Mouse (Mus musculus) hindbrain, embryonic 10.5 days (tissue): ENCODE results near the gene Cdx2. TPM values are rescaled to one million over a fixed set of nuclear protein-coding genes. Genes with fewer than 3 reads are reported as not detected.
A peak's percentile ranks its signal among the peaks of the same experiment; 100 is the strongest.

Experiments
- DNase-seq: peaks from one replicate; pipeline ENCODE4 v3.0.0-alpha.2; 2017; ENCODE audit warnings: low spot score
- H3K27ac ChIP-seq: fragments of 300-500 bp; sonication (generic); 2 replicates; pipeline ENCODE4 v1.5.1; 2016; ENCODE audit warnings: mild to moderate bottlenecking, moderate library complexity
- H3K27me3 ChIP-seq: fragments of 300-500 bp; sonication (generic); 2 replicates; pipeline ENCODE4 v1.6.1; 2016; ENCODE audit warnings: mild to moderate bottlenecking; ENCODE audit not compliant: poor library complexity, insufficient read depth, severe bottlenecking
- H3K36me3 ChIP-seq: fragments of 300-500 bp; sonication (generic); 2 replicates; pipeline ENCODE4 v1.6.1; 2016; ENCODE audit warnings: mild to moderate bottlenecking, moderate library complexity
- H3K4me1 ChIP-seq: fragments of 300-500 bp; sonication (generic); replicated peaks from 2 replicates; pipeline ENCODE4 v1.6.1; 2016; ENCODE audit warnings: mild to moderate bottlenecking
- H3K4me3 ChIP-seq: fragments of 300-500 bp; sonication (generic); 2 replicates; pipeline ENCODE4 v1.5.1; 2016; ENCODE audit warnings: mild to moderate bottlenecking, moderate library complexity
- H3K9me3 ChIP-seq: fragments of 300-500 bp; sonication (generic); 2 replicates; pipeline ENCODE4 v1.6.1; 2016; ENCODE audit warnings: mild to moderate bottlenecking, moderate library complexity
- WGBS: fragments of 180-500 bp; shearing (Covaris S2); methylation state at CpG from one replicate; pipeline ENCODE4 v1.1.7; 2016; 5-methylcytosine and 5-hydroxymethylcytosine counted together
- polyA plus RNA-seq: library from polyadenylated mRNA; unstranded; fragments of >200 nt; fragmentation: Nextera tagmentation; extraction: Ambion mirVana; gene quantifications from 2 replicates; pipeline ENCODE4 v1.2.1, GENCODE M21; 2016

The Cdx2 gene
- polyA plus RNA-seq = not detected in 2 replicates

GRCm38 (mm10) chr5:147306638-147307397 lies at the start of gene Cdx2:
TSS of gene Cdx2 (minus strand) at chr5:147307270.
- peaks cover 100% of the 10 kb centered on the region for H3K27me3 ChIP-seq
- DNase-seq = peak; percentile 48
- peaks cover 23% of the 10 kb centered on the region for H3K4me1 ChIP-seq
- H3K9me3 ChIP-seq = no peaks in the 10 kb centered on the region
- no peak within 1 kb of the TSS for H3K27ac ChIP-seq
- under 1% methylated on average over 63 of the region's 63 CpGs for WGBS
- peak within 1 kb of the TSS; percentile 18; the same call in 1 of the 2 replicates for H3K4me3 ChIP-seq
- H3K36me3 ChIP-seq = no peaks in the 10 kb centered on the region

- H3K27ac ChIP-seq = no peak overlapping the region
These were observed 49.4 kb upstream of the Cdx2 start for GRCm38 (mm10) chr5:147356260-147357055.

GRCm38 (mm10) chr5:147355788-147356187 lies 48.7 kb upstream of the Cdx2 start:
- WGBS = 82% methylated on average over 3 of the region's 3 CpGs

More at GRCm38 (mm10) chr5:147356260-147357055, 49.4 kb upstream of the Cdx2 start:
- no peak overlapping the region for H3K4me3 ChIP-seq
- no peaks in the 10 kb centered on the region for H3K36me3 ChIP-seq
- no peaks in the 10 kb centered on the region; the same call in 1 of the 2 replicates for H3K4me1 ChIP-seq
- H3K27me3 ChIP-seq = 0 out of 2 replicates have a peak, but pooled peaks cover 3% of the 10 kb centered on the region
- H3K9me3 ChIP-seq = no peaks in the 10 kb centered on the region
- 92% methylated on average over 13 of the region's 13 CpGs for WGBS
- DNase-seq = no peak

GRCm38 (mm10) chr5:147354985-147355384 lies 47.9 kb upstream of the Cdx2 start:
- 73% methylated on average over 8 of the region's 8 CpGs for WGBS
- no peak for DNase-seq
- Histone ChIP-seq H3K9me3 (no peaks in the 10 kb centered on the region), H3K27ac (no peak overlapping the region), H3K4me1 (no peaks in the 10 kb centered on the region; the same call in 1 of the 2 replicates), H3K27me3 (0 out of 2 replicates have a peak, but pooled peaks cover 3% of the 10 kb centered on the region), H3K36me3 (no peaks in the 10 kb centered on the region), H3K4me3 (no peak overlapping the region)

More at GRCm38 (mm10) chr5:147355788-147356187, 48.7 kb upstream of the Cdx2 start:
- H3K36me3 ChIP-seq = no peaks in the 10 kb centered on the region
- no peak overlapping the region for H3K4me3 ChIP-seq
- no peaks in the 10 kb centered on the region for H3K9me3 ChIP-seq
- H3K27ac ChIP-seq = no peak overlapping the region
- DNase-seq = no peak
- no peaks in the 10 kb centered on the region; the same call in 1 of the 2 replicates for H3K4me1 ChIP-seq
- 0 out of 2 replicates have a peak, but pooled peaks cover 3% of the 10 kb centered on the region for H3K27me3 ChIP-seq

- no peak for DNase-seq
- H3K36me3 ChIP-seq = no peaks in the 10 kb centered on the region
These were observed 47.2 kb upstream of the Cdx2 start for GRCm38 (mm10) chr5:147354161-147354780.

GRCm38 (mm10) chr5:147351931-147352330 lies 44.9 kb upstream of the Cdx2 start:
- H3K4me3 ChIP-seq = no peak overlapping the region
- no peak overlapping the region for H3K27ac ChIP-seq
- no peaks in the 10 kb centered on the region for H3K36me3 ChIP-seq
- H3K4me1 ChIP-seq = no peaks in the 10 kb centered on the region; the same call in 1 of the 2 replicates
- 91% methylated on average over 8 of the region's 8 CpGs for WGBS
- H3K9me3 ChIP-seq = no peaks in the 10 kb centered on the region
- H3K27me3 ChIP-seq = no peaks in the 10 kb centered on the region
- no peak for DNase-seq

More at GRCm38 (mm10) chr5:147354161-147354780, 47.2 kb upstream of the Cdx2 start:
- Histone ChIP-seq H3K27ac (no peak overlapping the region), H3K4me1 (no peaks in the 10 kb centered on the region; the same call in 1 of the 2 replicates), H3K4me3 (no peak overlapping the region), H3K27me3 (no peaks in the 10 kb centered on the region), H3K9me3 (no peaks in the 10 kb centered on the region)
- 69% methylated on average over 17 of the region's 17 CpGs for WGBS

- H3K4me3 ChIP-seq = no peak overlapping the region
- no peaks in the 10 kb centered on the region for H3K36me3 ChIP-seq
- no peak overlapping the region for H3K27ac ChIP-seq
- 89% methylated on average over 1 of the region's 1 CpGs for WGBS
- no peak for DNase-seq
- H3K4me1 ChIP-seq = no peaks in the 10 kb centered on the region
- no peaks in the 10 kb centered on the region for H3K9me3 ChIP-seq
- H3K27me3 ChIP-seq = no peaks in the 10 kb centered on the region
These were observed 38.9 kb upstream of the Cdx2 start for GRCm38 (mm10) chr5:147345981-147346380.

- Histone ChIP-seq H3K36me3 (no peaks in the 10 kb centered on the region), H3K4me1 (no peaks in the 10 kb centered on the region), H3K9me3 (no peaks in the 10 kb centered on the region), H3K4me3 (no peak overlapping the region), H3K27ac (no peak overlapping the region), H3K27me3 (no peaks in the 10 kb centered on the region)
- 89% methylated on average over 10 of the region's 10 CpGs for WGBS
- DNase-seq = no peak
These were observed 36.8 kb upstream of the Cdx2 start for GRCm38 (mm10) chr5:147343904-147344303.

- Histone ChIP-seq H3K27me3 (no peaks in the 10 kb centered on the region), H3K36me3 (no peaks in the 10 kb centered on the region), H3K4me3 (no peak overlapping the region), H3K9me3 (no peaks in the 10 kb centered on the region), H3K27ac (no peak overlapping the region), H3K4me1 (no peaks in the 10 kb centered on the region)
- 90% methylated on average over 6 of the region's 6 CpGs for WGBS
- no peak for DNase-seq
These were observed 35.8 kb upstream of the Cdx2 start for GRCm38 (mm10) chr5:147342901-147343300.

- H3K9me3 ChIP-seq = no peaks in the 10 kb centered on the region
- WGBS = 79% methylated on average over 13 of the region's 13 CpGs
- H3K4me1 ChIP-seq = no peaks in the 10 kb centered on the region
- H3K4me3 ChIP-seq = no peak overlapping the region
- no peak for DNase-seq
- H3K36me3 ChIP-seq = no peaks in the 10 kb centered on the region
- H3K27ac ChIP-seq = no peak overlapping the region
- no peaks in the 10 kb centered on the region for H3K27me3 ChIP-seq
These were observed 33.8 kb upstream of the Cdx2 start for GRCm38 (mm10) chr5:147340741-147341414.

- Histone ChIP-seq H3K4me1 (no peaks in the 10 kb centered on the region), H3K36me3 (no peaks in the 10 kb centered on the region), H3K27ac (no peak overlapping the region), H3K9me3 (no peaks in the 10 kb centered on the region), H3K4me3 (no peak overlapping the region), H3K27me3 (no peaks in the 10 kb centered on the region)
- no peak for DNase-seq
- WGBS = 91% methylated on average over 11 of the region's 11 CpGs
These were observed 32.5 kb upstream of the Cdx2 start for GRCm38 (mm10) chr5:147339560-147339959.

GRCm38 (mm10) chr5:147338967-147339366 lies 31.9 kb upstream of the Cdx2 start:
- Histone ChIP-seq H3K4me1 (no peaks in the 10 kb centered on the region), H3K4me3 (no peak overlapping the region), H3K36me3 (no peaks in the 10 kb centered on the region), H3K9me3 (no peaks in the 10 kb centered on the region), H3K27me3 (no peaks in the 10 kb centered on the region), H3K27ac (no peak overlapping the region)
- WGBS = 57% methylated on average over 9 of the region's 9 CpGs
- DNase-seq = no peak
